Mouse (Mus musculus): ENCODE data around the gene Sidt1.

Sidt1 gene

DNA sequence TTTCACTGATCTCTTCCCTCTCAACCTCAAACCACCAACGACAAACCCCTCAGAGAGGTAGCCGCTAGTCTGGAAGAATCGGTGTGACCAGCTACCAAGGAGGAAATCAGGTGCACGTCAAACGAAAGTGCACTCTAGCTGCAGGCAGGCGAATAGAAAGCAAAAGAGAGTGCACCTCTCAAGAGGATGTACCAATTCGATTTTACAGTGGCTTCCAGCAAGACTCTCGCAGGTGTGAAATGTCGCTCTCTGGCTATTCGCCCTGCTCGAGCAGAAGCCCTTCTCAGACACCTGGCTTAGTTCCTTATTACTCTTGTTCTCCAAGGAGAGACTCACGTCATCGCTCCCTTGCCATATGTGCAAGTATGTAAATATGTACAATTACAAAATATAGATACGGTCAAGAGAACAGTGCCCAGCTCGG is at the start of gene Sidt1:
Gene Sidt1, minus strand, starts transcription at position 336 of the 424 bp plus-strand sequence.
- in situ Hi-C loops (cut with MboI; ENCODE audit: low sequenced_read_pairs), result no loop called here

DNA sequence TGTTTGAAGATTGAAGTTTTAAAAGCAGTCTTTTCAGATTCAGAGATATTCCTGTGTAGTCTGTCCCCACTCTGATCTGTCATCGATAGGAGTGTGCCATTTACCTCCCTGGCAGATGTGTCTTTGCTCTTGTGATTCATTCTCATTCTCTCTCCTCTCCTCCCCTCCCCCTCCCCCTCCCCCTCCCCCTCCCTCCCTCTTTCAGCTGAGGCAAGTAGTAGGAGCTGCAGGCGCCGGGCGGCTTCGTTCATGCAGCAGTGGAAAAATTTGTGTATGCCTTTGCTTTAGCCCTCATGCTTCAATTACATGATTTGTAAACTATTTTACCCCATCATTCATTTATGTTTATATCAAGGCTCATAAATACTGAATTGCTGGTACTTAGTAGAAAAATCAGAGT is 48.6 kb upstream of the Sidt1 start:
- in situ Hi-C loops (cut with MboI; ENCODE audit: low sequenced_read_pairs), result no loop called here

DNA sequence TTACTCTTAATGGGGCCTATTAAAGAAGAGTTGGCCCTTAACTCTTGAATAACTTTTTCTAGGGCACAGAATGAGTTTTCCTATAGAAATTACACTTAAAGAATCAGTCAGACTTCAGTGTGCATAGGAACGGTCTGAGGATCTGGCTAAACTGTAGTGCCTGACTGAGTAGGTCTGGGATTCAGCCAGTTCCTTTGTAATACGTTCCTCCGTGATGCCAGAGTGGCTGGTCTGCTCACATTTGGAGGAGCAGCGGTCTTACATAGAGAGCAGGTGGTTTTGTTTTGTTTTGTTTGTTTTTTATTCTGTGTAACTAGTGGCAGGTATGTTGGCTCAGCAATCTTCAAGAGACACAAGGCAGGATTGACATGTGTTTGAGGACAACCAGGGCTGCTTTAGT is 47.0 kb upstream of the Sidt1 start:
- in situ Hi-C loops (cut with MboI; ENCODE audit: low sequenced_read_pairs), result no loop called here

DNA sequence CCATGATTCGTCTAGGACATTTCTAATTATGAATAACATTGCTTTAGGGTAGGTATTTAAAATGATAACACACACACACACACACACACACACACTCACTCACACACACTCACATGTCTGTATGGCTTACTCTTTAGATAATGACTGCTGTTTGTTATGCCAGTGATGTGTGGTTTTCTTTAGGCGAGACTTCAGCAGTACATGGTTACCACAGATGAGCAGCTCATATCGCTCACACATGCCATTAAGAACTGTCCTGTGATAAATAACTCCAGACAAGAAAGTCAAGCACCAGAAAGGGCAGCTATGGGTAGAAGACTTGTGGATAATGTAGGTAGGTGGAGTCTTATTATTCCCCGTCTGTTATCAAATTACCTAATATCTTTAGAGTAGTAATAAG is 42.5 kb upstream of the Sidt1 start:
- in situ Hi-C loops (cut with MboI; ENCODE audit: low sequenced_read_pairs), result no loop called here

DNA sequence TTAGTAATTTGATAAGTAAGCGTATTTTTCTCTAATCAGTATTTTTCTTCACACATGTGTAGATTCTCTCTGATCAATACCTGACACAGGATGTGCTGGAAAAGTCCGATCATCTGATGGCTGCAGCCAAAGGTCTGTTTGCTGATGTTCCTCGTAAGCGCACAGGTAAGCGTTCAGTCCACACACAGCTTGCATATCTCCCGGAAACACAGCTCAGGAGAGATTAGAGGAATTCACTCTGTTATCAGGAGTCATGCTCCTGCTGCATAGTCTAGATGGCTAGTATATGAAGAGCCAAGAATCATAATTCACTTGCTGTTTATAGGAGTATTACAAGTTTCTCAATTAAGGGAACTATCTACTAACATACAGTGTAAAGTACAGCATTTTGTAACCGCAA is 32.5 kb upstream of the Sidt1 start:
- in situ Hi-C loops (cut with MboI; ENCODE audit: low sequenced_read_pairs), result no loop called here

DNA sequence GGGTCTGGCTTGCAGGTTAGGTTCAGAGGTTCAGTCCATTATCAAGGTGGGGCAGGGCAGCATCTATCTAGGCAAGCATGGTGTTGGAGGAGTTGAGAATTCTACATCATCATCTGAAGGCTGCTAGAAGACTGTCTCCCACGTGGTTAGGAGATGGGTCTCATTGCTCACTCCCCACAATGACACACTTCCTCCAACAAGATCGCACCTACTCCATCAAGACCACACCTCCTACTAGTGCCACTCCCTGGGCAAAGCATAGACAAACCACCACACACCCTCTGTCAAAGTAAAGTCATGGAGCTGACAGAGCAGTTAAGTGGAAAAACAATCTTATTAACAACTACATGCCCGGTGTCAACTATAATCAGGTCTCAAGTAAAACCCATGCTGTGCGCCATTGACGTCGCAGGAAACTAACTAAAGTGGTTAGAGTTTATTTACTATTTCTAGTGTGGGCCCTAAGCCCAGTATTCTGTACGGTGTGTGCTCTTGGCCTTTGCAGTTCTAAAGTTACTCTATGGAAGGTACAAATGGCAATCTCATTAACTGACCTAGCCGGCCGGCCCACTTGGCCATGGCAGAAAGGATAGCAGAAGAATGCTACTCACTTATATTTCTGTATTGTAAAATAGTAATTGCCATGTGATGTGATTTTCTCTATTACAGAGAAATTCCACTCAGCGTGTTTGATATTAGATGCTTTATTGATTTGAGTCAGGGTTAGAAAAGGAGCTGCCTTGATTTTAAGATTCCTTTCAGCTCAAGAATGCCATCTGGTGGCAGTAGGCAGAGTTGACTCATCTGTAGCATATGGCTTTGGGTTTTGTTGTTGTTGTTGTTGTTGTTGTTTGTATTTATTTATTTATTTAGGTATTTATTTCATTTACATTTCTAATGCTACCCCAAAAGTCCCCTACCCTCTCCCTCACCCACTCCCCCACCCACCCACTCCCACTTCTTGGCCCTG is 29.2 kb upstream of the Sidt1 start:
- in situ Hi-C loops (cut with MboI; ENCODE audit: low sequenced_read_pairs), result no loop called here

DNA sequence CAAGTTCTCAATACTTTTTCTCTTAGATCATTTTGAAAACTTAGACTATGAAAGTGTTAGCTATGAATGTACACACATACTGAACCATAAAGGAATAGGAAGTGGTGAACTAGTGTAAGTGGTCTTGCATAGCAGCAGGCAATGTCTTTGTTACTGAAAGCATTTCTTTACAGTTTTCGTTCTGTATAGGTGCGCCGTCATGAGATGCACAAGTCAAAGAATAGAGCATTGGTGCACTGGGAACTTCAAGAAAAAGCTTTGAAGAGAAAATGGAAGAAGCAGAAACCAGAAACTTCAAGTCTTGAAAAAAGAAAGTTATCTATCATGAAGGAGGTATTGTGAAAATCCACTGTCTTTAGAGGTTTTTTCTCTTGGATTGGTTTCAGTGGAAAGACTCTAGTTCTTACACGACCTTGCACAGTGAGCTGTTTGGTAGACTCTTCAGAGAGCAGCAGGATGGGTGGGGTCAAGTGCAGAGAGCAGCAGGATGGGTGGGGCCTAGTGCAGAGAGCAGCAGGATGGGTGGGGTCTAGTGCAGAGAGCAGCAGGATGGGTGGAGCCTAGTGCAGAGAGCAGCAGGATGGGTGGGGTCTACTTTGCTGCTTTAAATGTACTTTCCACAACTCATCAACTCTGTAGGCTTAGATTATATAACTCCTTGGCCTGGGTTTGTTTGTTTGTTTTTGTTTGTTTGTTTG is 24.7 kb upstream of the Sidt1 start:
- in situ Hi-C loops (cut with MboI; ENCODE audit: low sequenced_read_pairs), result no loop called here

DNA sequence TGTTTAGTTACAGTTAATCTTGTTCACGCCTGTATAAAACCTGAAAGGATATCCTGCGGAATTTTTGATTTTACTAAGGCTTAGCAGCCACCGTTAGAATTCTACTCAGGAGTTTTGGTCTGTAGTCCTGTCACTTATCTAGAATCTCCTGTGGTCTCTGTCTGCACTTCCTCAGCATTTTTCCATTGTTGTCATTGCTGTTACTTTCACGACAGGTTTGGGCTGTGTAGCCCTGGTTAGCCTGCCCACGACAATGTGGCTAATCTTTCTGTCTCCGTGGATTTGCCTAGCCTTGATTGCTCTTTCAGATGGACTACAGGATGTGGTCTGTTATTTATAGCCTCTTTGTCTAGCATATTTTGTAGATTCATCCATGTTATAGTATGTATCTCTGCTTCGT is 23.3 kb upstream of the Sidt1 start:
- in situ Hi-C loops (cut with MboI; ENCODE audit: low sequenced_read_pairs), result no loop called here

DNA sequence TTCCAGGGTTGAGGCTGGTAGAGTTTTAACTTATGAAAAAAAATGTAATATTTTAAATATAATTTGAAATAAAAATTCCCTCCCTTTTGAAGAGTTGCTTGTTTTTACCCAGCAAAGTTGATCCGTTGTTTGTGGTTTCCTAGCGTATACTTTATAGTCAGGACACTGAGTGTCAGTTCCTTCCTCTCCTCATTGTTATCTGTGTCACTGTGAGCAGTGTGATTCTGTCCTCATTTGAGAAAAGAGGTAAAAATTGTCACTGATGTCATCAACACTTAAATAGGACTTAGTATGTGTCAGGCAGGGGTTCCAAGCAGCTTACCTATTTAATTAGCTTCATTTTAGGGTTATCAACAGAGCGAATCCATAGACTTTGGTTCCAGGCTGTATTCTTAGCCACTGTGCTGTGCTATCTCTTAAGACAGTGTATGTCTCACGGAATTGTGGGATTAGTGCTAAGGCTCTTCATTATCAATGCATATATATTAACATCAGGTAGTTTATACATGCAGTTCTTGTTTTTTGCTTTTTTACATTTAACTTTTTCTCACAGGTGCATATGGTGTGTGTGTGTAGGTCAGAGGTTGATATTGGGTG is 16.9 kb upstream of the Sidt1 start:
- in situ Hi-C loops (cut with MboI; ENCODE audit: low sequenced_read_pairs), result no loop called here

DNA sequence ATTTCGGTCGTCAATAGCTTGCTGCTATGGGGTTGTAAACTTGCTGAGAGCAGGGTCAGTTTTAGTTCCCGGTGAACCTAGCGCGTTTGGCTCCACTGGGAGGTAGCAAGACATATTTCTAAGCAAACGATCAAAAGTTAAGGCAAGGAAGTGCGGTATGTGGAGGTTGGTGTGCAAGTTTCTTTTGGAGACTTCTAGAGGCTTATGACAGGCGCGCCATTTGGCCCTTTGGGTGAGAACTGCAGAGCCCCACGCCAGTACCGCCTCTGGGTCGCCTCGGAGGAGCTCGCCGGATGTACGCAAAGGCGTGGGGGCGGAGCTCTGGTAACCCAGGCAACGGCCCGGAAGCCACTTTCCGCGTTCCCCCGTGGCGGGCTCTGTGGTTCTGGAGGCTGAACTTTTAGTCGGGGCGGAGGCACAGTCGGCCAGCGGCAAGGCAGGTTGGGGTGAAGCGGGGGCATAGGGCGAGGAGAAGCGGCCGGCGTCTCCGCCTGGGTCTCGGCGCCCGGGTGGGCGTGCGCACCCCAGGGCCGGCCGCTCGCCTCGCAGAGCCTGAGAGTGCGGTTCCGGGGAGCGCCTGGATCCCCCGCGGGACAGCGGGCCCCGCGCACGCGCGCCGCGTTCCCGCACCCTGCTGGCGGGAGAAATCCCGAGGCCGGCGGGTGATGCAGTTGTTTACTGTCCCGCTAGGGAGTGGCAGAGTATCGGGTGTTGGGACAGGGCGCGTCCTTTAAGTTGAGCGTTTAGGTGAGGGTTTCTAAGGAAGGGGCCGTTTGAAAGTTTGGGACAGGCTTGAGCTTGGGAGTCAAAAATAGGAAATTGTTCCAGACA is 14.3 kb upstream of the Sidt1 start, which contains the start of gene Spice1:
Gene Spice1, plus strand, starts transcription at position 51 of the 831 bp plus-strand sequence.
- in situ Hi-C loops (cut with MboI; ENCODE audit: low sequenced_read_pairs), result no loop called here

DNA sequence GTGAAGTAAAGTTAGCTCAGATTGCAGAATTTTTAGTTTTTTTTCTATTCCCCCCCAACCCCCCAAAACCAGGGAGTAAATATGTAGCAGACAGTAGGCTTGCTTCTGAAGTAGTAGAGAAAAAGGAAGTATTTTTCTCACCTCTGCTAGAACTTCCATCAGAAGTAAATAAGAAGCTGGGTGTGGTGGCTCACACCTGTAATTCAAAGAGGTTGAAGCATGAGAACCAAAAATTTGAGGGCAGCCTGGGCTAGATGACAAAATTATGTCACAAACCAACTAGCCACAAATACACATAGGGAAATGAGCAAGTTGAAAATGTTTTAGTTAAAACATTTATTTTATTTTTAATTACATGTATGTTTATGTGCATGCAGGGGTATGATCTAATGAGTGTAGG is 4.5 kb upstream of the Sidt1 start:
- in situ Hi-C loops (cut with MboI; ENCODE audit: low sequenced_read_pairs), result no loop called here

DNA sequence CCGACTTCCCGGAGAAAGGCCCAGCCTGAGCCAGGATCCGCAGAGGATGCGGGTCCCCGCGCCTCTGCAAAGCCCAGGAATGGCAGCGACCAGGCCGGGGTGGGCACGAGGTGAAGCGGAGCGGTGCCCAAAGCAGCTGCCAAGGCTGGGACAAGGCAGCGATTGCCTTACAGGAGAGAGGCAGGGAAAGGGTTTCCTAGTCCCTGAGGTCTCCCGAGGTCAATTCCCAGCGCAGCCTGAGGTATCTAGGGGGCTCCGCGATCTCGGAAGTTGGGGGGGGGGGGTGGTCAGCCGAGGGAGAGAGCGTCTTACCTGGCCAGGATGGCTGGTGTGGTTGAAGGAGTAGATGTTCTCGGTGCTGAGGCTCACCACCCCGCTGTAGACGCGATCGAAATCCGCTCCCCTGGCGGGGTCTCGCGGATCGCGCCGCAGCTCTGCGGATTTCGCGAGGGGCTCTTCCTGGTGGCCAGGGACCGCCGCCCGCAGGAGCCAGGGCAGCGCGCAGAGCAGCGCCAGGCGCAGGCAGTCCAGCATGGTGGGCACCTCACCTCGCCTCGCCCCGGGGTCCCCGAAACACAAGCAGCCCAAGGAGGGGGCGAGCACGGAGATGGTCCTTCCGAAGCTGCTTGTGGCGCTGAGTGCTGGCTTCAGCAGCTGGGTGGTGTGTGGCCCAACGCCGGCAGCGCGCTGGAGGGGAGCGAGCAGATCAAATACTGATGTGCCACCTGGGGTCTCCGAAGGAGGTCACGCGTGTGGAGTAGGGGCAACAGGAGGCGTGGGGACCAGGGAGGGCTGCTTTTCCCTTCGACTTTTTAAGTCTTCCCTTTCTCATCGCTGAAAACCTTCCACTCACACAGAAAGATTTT is 768 bp downstream of the Sidt1 start:
- in situ Hi-C loops (cut with MboI; ENCODE audit: low sequenced_read_pairs), result no loop called here

DNA sequence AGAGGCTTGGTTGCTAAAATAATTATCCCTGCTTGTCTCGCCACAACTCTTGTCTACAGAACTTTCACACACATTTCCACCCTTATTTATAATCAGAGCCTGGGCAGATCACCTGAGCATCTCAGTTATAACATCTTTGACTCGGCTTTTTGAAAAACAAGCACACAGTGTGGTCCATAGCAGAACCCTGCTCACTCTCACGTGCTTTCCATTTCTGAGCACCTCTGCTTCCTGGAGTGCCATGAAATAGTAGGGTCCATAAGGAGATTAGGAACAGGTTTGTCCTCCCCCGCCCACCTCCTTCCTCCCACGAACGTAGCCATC is 1.4 kb downstream of the Sidt1 start:
- in situ Hi-C loops (cut with MboI; ENCODE audit: low sequenced_read_pairs), result no loop called here

DNA sequence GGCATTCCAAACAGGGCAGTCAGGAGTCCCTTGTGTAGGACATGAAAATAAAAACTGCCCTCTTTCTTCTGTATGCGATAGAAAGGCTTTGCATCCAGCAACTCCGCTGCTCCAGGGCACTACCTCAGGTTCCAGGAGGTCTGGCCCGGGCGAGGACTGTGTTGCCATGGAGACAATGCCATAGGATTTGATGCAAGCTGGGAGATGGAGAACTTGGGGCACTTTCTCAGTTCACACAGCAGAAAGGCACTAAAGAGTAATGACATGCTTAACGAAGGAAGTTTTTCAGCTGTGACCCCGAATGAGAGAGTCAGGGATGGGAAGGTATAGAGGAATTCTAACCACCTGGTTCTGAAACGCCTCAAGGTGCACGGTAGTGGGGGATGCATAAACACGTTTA is 1.8 kb downstream of the Sidt1 start:
- in situ Hi-C loops (cut with MboI; ENCODE audit: low sequenced_read_pairs), result no loop called here

DNA sequence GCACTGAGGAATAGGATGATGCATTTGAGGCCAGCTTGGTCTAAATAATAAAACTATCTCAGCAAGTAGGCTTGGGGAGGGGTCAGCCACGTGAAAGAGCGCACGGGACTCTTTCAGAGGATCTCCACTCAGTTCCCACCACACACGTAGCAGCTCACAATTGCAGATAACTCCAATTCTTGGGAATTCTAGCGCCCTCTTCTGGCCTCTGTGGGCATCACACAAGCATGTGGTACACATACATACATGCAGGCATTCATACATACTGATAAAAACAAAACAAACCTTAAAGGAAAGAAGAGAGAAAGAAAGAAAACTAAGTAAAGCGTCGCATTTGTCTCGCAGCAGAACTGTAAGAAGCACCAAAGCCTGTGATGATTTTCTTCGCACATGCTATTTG is 2.3 kb downstream of the Sidt1 start:
- in situ Hi-C loops (cut with MboI; ENCODE audit: low sequenced_read_pairs), result no loop called here

DNA sequence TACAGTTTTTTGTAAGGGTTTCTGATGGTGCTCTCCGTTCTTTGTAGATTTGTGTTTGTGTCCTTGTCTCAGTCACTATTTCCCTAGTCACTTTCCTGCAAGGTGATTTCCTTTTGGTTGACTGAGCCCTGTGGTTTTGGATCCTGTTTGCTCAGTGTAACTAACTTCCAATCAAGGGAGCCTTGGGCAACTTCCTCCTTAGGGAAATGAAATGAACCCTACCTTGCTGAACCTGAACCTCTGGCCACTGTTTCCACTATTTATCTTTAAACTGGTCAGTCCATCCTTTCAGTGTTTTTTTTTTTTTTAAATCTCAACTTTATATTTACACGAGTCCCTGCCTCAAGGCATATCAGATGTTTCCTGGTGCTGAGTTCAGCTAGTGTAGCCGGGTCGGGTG is 4.4 kb downstream of the Sidt1 start:
- in situ Hi-C loops (cut with MboI; ENCODE audit: low sequenced_read_pairs), result no loop called here

DNA sequence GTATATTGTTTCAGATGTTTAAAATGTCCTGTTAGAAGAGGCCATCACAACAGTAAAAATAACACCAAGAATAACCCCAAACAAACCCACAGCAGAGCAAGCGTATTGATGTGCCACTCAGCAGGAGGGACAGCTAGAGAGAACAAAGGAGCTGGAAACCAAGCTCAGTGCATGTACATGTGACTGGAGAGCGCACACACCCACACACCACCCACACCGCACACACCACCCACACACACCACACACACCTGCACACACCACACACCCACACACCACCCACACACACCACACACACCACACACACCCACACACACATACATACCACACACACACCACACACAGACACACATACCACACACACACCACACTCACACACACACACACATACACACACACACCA is 12.8 kb downstream of the Sidt1 start:
- in situ Hi-C loops (cut with MboI; ENCODE audit: low sequenced_read_pairs), result no loop called here

DNA sequence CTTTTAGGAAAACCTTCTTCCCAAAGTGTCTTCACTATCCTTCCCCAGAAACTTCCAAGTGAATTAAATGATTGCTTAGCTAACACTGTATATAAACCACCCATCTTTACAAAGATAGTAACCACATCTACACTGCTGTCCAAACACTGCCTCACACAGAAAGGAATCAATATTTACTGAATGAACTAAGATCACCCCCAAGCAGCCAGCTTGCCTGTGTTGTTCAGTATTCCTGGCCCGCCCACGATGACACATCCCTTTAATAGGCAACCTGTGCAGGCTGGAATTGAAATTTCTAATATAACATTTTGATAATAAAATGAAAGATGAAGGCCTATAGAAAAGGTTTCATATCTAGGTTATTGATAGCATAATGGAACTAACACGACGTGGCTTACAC is 16.6 kb downstream of the Sidt1 start:
- in situ Hi-C loops (cut with MboI; ENCODE audit: low sequenced_read_pairs), result no loop called here

DNA sequence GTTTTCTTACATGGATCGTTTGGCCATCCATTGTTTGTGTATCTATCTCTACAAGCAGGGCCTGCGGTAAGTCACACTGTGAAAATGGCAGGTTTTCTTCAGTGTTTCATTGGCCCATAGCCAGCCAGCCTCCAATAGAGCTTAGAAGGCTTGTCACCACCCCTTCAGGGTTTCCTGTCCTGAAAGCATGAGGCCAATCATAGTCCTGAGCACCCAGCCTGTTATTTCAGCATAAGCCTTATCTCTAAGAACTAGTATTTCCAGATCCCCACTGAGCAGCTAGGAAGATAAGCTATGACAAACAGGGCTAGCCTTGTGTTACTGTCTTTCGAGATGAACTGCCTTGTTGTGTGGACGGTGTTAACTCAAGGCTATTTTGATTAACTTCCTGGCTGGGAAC is 19.6 kb downstream of the Sidt1 start:
- in situ Hi-C loops (cut with MboI; ENCODE audit: low sequenced_read_pairs), result no loop called here

DNA sequence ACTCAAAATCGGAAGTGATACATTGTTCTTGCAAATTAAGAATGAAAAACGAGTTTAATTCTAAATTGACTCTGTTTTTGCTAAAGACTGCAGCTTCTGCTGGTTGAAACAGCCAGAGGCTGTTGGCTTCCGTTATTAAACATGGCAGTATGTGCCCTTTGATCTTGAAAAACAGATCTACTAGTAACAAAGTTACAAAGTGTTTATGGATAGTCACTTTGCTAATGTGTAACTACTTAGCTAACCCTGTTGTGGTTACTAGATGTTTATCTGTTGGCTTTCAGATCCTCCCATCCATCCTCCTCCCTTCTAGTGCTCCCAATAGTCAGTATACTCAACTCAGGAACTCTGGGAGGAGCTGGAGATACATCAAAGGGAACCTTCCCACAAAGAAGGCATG is 27.4 kb downstream of the Sidt1 start:
- in situ Hi-C loops (cut with MboI; ENCODE audit: low sequenced_read_pairs), result no loop called here
